Mouse (Mus musculus): Measurements from ENCODE around the gene Dbn1.

- TF ChIP-seq POLR2A (IDR thresholded peaks at IDR 0.05; ENCODE audit: borderline replicate concordance, extremely low read depth, low read depth, low read length) (no peak), CTCF (IDR thresholded peaks at IDR 0.05; ENCODE audit: insufficient read depth, low read length) (no peak)
These were observed 5.4 kb downstream of the Dbn1 start for GRCm38 (mm10) chr13:55482542-55482941.

Data from lung, adult 2 months (tissue).